Mouse (Mus musculus) kidney, embryonic 15.5 days (tissue): Measurements from ENCODE around the gene Mrps34. TPM values are rescaled to one million over a fixed set of nuclear protein-coding genes. Genes with fewer than 3 reads are reported as not detected.

Experiments
- ATAC-seq: fragments of 200-750 bp; cut with Nextera tagmentation; replicated peaks from 2 replicates; pipeline ENCODE4 v1.8.0; 2017; ENCODE audit warnings: moderate TSS enrichment; ENCODE audit not compliant: low FRiP score
- H3K27ac ChIP-seq: fragments of 300-500 bp; sonication (generic); 2 replicates; pipeline ENCODE4 v1.5.1; 2015; ENCODE audit warnings: mild to moderate bottlenecking, inconsistent platforms
- H3K27me3 ChIP-seq: fragments of 300-500 bp; sonication (generic); 2 replicates; pipeline ENCODE4 v1.6.1; 2015; ENCODE audit warnings: inconsistent platforms
- H3K36me3 ChIP-seq: fragments of 300-500 bp; sonication (generic); 2 replicates; pipeline ENCODE4 v1.6.1; 2015; ENCODE audit warnings: inconsistent platforms
- H3K4me1 ChIP-seq: fragments of 300-500 bp; sonication (generic); 2 replicates; pipeline ENCODE4 v1.6.1; 2015; ENCODE audit warnings: inconsistent platforms
- H3K4me2 ChIP-seq: fragments of 300-500 bp; sonication (generic); 2 replicates; pipeline ENCODE4 v1.6.1; 2015; ENCODE audit warnings: moderate library complexity, mild to moderate bottlenecking, inconsistent platforms
- H3K4me3 ChIP-seq: fragments of 300-500 bp; sonication (generic); replicated peaks from 2 replicates; pipeline ENCODE4 v1.5.1; 2015; ENCODE audit warnings: mild to moderate bottlenecking, inconsistent platforms
- H3K9ac ChIP-seq: fragments of 300-500 bp; sonication (generic); 2 replicates; pipeline ENCODE4 v1.6.1; 2015; ENCODE audit warnings: mild to moderate bottlenecking, inconsistent platforms
- H3K9me3 ChIP-seq: fragments of 300-500 bp; sonication (generic); replicated peaks from 2 replicates; pipeline ENCODE4 v1.6.1; 2016; ENCODE audit warnings: inconsistent platforms
- WGBS: fragments of 180-500 bp; shearing (Covaris S2); methylation state at CpG from one replicate; pipeline ENCODE4 v1.1.7; 2015; ENCODE audit warnings: mixed read lengths; 5-methylcytosine and 5-hydroxymethylcytosine counted together
- polyA plus RNA-seq: library from polyadenylated mRNA; unstranded; fragments of >200 nt; fragmentation: Nextera tagmentation; extraction: Ambion mirVana; gene quantifications from 2 replicates; pipeline ENCODE4 v1.2.1, GENCODE M21; 2015

Gene Mrps34
- polyA plus RNA-seq, 1 experiment from 2014 or later = 105 TPM

DNA sequence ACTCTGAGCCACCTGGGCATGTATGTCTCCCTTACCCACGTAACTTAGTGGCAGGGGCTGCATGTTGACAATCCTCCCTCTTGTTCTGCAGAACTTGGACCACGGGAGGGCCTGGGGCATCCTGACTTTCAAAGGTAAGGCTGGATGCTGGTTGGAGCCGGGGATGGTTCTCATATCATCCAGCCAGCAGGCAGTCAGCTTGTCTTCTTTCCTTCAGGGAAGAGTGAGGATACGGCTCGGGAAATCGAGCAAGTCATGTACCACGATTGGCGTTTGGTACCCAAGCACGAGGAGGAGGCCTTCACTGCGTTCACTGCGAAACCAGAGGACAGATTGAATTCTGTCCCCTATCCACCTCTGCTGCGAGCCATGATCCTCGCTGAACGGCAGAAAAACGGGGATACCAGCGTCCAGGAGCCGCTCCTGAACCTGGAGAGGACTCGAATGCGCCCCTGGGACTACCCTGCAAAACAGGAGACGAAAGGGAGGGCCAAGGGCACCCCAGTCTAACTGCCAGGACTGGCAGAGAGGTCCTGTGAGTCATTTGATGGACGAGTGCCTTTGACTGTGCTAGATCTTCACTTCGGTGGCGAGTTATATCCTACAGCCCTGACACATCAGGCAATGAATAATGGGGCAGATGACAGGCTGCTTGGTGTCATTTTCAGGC is 790 bp downstream of the Mrps34 start:
- WGBS = 9% methylated on average over 23 of the region's 23 CpGs
- Histone ChIP-seq H3K9ac (peak overlapping the region; percentile 92), H3K4me3 (peak overlapping the region; percentile 77), H3K27ac (peak overlapping the region; percentile 91), H3K27me3 (no peaks in the 10 kb centered on the region), H3K36me3 (peaks cover 67% of the 10 kb centered on the region), H3K4me2 (peak overlapping the region; percentile 97), H3K9me3 (no peaks in the 10 kb centered on the region), H3K4me1 (peaks cover 41% of the 10 kb centered on the region)
- ATAC-seq = peak; percentile 15

DNA sequence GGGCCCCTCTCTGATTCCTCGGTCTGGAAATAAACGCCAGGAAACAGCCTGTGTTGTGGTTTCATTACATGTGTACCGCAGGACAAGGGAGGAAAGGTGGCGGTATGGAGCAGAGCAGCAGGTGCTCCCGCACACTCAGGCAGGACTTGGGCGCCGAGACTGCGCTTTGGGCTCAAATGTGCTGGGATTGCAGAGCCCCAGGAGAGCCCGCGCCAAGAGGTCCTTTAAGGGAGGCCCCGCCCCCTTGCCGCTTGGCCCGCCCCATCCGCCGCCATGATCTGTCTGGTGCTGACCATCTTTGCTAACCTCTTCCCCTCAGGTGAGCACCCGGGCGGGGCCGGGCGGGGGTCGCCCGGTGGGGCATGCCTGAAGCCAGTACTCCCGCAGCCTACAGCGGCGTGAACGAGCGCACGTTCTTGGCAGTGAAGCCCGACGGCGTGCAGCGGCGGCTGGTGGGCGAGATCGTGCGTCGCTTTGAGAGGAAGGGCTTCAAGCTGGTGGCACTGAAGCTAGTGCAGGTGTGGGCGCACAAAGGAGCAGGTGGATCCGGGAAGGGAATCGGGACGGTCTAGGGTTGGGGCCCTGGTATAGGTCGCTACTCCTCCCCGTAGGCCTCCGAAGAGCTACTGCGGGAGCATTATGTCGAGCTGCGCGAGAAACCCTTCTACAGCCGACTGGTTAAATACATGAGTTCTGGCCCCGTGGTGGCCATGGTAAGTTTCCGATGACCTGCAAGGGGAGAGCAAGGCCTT is 1.5 kb downstream of the Mrps34 start, which contains the start of gene Nme3:
Gene Nme3 (plus strand): TSS at position 260 of the 752 bp plus-strand sequence.
- ATAC-seq = peak; percentile 82
- H3K4me3 ChIP-seq = peak within 1 kb of the TSS; percentile 77
- H3K27ac ChIP-seq = peak within 1 kb of the TSS; percentile 91
- peak within 1 kb of the TSS; percentile 97 for H3K4me2 ChIP-seq
- WGBS = 1% methylated on average over 50 of the region's 50 CpGs
- peaks cover 67% of the 10 kb centered on the region for H3K36me3 ChIP-seq
- H3K9me3 ChIP-seq = no peaks in the 10 kb centered on the region
- H3K27me3 ChIP-seq = no peaks in the 10 kb centered on the region
- H3K4me1 ChIP-seq = peaks cover 41% of the 10 kb centered on the region
- H3K9ac ChIP-seq = peak within 1 kb of the TSS; percentile 92

DNA sequence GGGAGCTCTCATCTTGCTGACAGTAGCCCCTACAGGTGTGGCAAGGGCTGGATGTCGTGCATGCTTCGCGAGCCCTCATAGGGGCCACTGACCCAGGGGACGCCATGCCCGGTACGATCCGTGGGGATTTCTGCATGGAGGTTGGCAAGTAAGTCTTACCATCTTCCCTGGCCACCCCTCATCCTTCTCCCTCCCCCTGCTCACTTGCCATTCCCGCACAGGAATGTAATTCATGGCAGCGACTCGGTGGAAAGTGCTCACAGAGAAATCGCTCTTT is 2.0 kb downstream of the Mrps34 start:
- peak overlapping the region; percentile 92 for H3K9ac ChIP-seq
- no peak for ATAC-seq
- no peaks in the 10 kb centered on the region for H3K27me3 ChIP-seq
- H3K4me1 ChIP-seq = peaks cover 41% of the 10 kb centered on the region
- H3K27ac ChIP-seq = peak overlapping the region; percentile 91; the same call in 1 of the 2 replicates
- H3K9me3 ChIP-seq = no peaks in the 10 kb centered on the region
- WGBS = 31% methylated on average over 11 of the region's 11 CpGs
- H3K4me2 ChIP-seq = peak overlapping the region; percentile 97
- H3K4me3 ChIP-seq = peak overlapping the region; percentile 77
- H3K36me3 ChIP-seq = peaks cover 67% of the 10 kb centered on the region

DNA sequence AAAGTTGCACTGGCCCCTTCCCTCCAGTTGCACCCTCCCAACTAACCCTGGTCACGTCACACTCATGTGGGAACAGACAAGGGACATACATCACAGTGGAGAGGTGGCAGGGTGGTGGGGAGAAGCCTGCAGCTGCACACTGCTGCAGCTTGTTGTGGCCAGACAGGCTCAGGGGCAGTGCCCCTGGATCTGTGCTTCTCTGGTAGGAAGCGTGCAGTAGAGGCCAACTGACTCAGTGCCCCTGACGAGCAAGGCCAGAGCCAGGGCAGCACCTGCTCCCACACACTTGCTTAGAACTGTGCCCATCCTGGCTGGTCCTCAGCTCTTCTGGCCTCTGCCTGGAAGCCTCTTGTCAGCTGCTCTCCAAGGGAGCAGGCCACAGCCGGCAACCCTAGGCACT is 2.7 kb downstream of the Mrps34 start:
- no peaks in the 10 kb centered on the region for H3K9me3 ChIP-seq
- H3K9ac ChIP-seq = peak overlapping the region; percentile 92; the same call in 1 of the 2 replicates
- no peak overlapping the region for H3K27ac ChIP-seq
- peaks cover 67% of the 10 kb centered on the region for H3K36me3 ChIP-seq
- 74% methylated on average over 4 of the region's 4 CpGs for WGBS
- peak overlapping the region; percentile 77 for H3K4me3 ChIP-seq
- no peak for ATAC-seq
- H3K4me2 ChIP-seq = peak overlapping the region; percentile 97; the same call in 1 of the 2 replicates
- no peaks in the 10 kb centered on the region for H3K27me3 ChIP-seq
- peaks cover 41% of the 10 kb centered on the region for H3K4me1 ChIP-seq

DNA sequence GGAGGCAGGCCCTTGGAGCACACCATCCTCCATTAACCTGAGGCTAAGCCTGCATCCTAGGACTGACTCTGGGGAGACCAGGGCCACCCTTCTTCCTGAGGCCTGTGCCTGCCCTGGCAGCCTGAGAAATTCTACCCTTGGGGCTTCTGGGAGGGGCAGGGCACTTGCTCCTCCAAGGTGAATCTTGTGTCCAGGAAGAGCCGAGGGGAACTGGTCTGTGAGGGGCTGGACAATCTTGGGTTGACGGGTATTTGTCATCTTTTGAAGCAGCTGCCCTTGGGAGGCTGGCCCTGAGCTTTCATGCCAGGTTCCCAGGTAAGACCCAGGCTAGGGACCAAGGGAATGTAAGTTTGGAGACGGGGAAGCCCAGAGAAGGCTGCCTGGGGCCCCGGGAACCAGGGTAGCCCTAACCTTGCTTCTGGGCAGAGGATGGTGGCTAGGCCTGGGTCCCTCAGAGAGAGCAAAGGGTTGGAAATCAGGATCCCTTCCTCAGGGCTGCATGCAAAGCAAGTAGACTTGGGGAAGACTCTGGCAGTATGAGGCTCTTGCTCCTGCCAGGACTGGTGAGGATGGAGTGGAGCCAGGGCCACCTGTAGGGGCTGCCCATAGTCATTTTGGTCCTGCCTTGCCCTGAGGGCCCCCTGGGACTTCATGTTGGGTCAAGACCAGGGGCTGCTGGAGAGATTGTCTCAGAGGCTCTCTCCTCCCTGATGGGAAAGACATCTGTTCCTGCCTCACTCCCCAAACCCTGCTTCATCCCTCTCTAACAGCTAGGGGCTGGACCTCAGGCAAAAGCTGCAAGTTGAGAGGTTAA is 3.3 kb downstream of the Mrps34 start:
- Histone ChIP-seq H3K27ac (no peak overlapping the region), H3K36me3 (peaks cover 67% of the 10 kb centered on the region), H3K9ac (0 out of 2 replicates have a peak overlapping the region, but pooled peaks have one; percentile 92), H3K4me2 (0 out of 2 replicates have a peak overlapping the region, but pooled peaks have one; percentile 97), H3K4me1 (peaks cover 41% of the 10 kb centered on the region), H3K9me3 (no peaks in the 10 kb centered on the region), H3K4me3 (peak overlapping the region; percentile 77; the same call in 1 of the 2 replicates), H3K27me3 (no peaks in the 10 kb centered on the region)
- ATAC-seq = no peak
- WGBS = 80% methylated on average over 4 of the region's 4 CpGs

DNA sequence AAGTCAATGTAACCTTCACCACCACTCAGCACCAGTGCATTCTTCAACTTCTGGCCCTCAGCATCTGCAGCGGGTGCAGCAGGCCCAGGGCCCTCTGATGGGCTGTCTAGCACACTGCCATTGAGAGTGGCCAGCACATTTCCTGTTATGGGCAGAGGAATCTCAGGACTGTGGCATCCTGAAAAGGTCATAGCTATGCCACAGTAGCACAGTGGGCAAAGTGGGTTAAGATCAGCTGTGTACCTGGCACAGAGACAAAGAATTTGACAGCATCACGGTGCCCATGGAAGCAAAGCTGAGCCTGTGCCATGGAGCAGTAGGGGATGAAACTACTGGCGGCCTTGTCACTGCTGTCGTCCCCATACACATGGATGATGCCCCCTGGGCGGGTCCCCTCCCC is 4.2 kb downstream of the Mrps34 start:
- Histone ChIP-seq H3K9me3 (no peaks in the 10 kb centered on the region), H3K4me2 (no peak overlapping the region), H3K27ac (no peak overlapping the region), H3K27me3 (no peaks in the 10 kb centered on the region), H3K4me3 (no peak overlapping the region), H3K9ac (no peak overlapping the region), H3K36me3 (peaks cover 68% of the 10 kb centered on the region), H3K4me1 (peaks cover 32% of the 10 kb centered on the region)
- ATAC-seq = no peak
- WGBS = 82% methylated on average over 5 of the region's 5 CpGs

DNA sequence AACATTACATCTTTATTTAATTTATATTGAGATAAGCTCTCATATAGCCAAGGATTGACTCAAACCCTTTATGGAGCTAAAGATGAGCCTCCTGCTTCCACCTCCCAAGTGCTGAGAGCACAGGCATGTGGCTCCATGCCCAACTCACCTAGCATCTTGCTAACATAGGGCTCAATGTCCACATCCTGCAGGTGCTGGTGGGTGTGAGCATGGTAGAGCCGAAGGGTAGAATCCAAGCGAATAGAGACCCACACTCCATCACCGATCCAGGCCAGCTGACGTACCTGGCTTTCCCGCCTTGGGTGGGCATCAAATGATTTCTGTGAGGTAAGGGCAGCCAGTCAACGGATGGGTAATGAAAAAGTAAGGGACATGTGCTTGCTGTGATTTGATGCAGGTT is 5.1 kb downstream of the Mrps34 start:
- H3K4me2 ChIP-seq = no peak overlapping the region
- H3K9me3 ChIP-seq = no peaks in the 10 kb centered on the region
- no peak overlapping the region for H3K9ac ChIP-seq
- peaks cover 77% of the 10 kb centered on the region for H3K36me3 ChIP-seq
- ATAC-seq = no peak
- H3K4me3 ChIP-seq = no peak overlapping the region
- no peaks in the 10 kb centered on the region for H3K27me3 ChIP-seq
- WGBS = 94% methylated on average over 6 of the region's 6 CpGs
- peaks cover 29% of the 10 kb centered on the region for H3K4me1 ChIP-seq
- no peak overlapping the region for H3K27ac ChIP-seq

DNA sequence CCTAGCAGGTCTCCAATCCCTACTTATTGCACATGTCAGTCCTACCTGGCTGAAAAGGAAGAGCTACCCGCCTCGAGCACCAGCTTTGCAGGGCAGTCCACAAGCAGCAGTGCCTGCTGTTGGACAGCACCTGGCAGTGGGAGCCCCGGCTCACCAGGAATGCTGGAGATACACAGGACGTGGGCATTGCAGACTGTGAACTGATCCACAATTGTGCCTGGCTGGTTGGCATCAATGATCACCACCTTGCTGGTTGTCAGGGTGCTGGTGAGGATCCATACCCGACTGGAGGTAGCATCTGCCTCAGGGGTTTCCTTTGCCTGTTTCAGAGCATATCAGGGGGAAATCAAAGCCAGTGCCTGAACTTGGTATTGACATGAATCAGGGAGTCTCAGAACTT is 7.2 kb downstream of the Mrps34 start:
- 91% methylated on average over 5 of the region's 5 CpGs for WGBS
- H3K4me2 ChIP-seq = no peak overlapping the region
- H3K27me3 ChIP-seq = no peaks in the 10 kb centered on the region
- H3K9me3 ChIP-seq = no peaks in the 10 kb centered on the region
- no peak overlapping the region for H3K27ac ChIP-seq
- no peak overlapping the region for H3K4me3 ChIP-seq
- no peak overlapping the region for H3K9ac ChIP-seq
- ATAC-seq = no peak
- peaks cover 12% of the 10 kb centered on the region for H3K4me1 ChIP-seq
- peaks cover 98% of the 10 kb centered on the region for H3K36me3 ChIP-seq

DNA sequence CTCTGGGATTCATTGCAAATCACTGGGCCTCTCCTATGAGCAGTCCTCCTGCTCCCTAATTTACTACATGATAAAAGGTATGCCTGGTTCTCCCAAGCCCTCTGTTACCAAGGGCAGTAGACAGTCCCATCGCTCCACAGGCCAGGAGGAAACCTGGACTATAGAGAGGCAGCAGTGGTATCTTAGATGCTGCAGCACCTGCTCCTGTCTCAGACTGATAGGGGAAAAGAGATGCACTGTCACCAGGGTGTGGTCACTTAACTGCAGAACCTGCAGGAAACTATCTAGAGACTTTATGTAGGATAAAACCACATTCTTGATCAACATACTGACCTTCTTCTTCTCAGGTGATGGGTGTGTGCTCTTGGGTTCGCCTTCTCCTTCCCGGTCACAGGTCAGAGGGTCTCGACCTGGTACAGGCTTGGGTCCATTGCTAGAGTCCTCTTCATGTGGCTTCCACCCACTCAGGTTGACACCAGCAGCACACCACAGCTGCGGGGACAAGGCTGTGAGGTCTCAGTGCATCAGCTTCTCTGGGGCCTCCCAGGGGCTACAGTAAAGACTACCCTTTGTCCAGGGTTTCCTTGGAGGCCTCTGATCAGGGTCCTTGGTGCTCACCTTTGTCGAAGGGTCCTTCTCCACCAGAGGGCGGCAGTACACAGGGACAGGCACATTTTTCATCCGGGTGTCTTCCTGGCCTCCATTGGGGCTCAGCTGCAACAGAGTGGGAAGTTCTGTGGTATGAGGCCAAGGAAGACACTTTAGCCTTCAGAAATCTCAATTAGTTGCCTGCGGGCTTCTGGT is 8.0 kb downstream of the Mrps34 start:
- H3K4me1 ChIP-seq = peaks cover 4% of the 10 kb centered on the region
- H3K27me3 ChIP-seq = no peaks in the 10 kb centered on the region
- peaks cover 100% of the 10 kb centered on the region for H3K36me3 ChIP-seq
- H3K4me2 ChIP-seq = no peak overlapping the region
- no peak overlapping the region for H3K4me3 ChIP-seq
- no peak overlapping the region for H3K9ac ChIP-seq
- 68% methylated on average over 9 of the region's 9 CpGs for WGBS
- H3K9me3 ChIP-seq = no peaks in the 10 kb centered on the region
- H3K27ac ChIP-seq = no peak overlapping the region
- ATAC-seq = no peak; the same call in 1 of the 2 replicates

DNA sequence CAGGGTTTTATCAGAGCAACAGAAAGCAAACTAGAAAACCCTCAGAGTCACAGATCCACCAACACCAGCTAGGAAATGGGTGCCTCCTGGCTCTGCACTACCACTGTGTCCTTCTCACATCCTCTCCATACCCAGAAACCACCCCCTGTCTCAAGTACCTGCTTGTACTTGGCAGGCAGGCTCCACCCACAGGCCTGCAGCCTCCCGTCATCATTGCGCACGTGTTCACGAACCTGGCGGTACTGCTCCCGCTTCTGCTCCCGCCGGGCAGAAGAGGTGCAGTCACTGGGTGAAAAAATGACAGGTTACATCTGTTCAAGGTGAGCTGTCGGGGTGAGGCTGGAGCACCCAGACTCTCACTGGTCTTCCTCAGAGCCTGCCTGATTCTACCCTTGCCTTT is 8.9 kb downstream of the Mrps34 start:
- H3K9ac ChIP-seq = no peak overlapping the region
- peaks cover 100% of the 10 kb centered on the region for H3K36me3 ChIP-seq
- ATAC-seq = no peak
- H3K27me3 ChIP-seq = no peaks in the 10 kb centered on the region
- H3K9me3 ChIP-seq = no peaks in the 10 kb centered on the region
- no peak overlapping the region for H3K4me3 ChIP-seq
- no peak overlapping the region for H3K4me2 ChIP-seq
- no peak overlapping the region for H3K27ac ChIP-seq
- WGBS = 89% methylated on average over 9 of the region's 9 CpGs
- no peaks in the 10 kb centered on the region for H3K4me1 ChIP-seq

DNA sequence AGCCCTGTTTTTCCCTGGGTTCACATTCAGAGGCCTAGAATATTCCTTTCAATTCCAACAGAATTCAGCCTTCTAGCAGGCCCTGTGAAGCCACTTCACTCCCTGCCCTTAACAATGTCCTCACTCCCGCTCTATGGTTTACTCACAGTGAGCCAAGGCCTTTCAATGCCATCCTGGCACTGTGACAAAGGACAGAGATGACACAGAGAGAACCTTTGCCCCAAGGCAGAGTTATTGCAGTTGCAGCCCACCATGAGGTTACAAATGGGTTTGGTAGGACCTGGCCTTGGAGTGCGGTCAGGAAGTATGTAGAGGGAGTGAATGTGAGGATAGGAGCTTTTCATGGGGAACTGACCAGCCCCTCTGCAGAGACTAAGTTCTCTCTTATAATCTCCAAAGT is 12.7 kb downstream of the Mrps34 start:
- no peak overlapping the region for H3K4me3 ChIP-seq
- H3K9me3 ChIP-seq = no peaks in the 10 kb centered on the region
- no peak overlapping the region for H3K9ac ChIP-seq
- no peak overlapping the region for H3K4me2 ChIP-seq
- no peaks in the 10 kb centered on the region for H3K4me1 ChIP-seq
- WGBS = 94% methylated on average over 2 of the region's 2 CpGs
- H3K27me3 ChIP-seq = no peaks in the 10 kb centered on the region
- H3K27ac ChIP-seq = no peak overlapping the region
- no peak for ATAC-seq
- peaks cover 100% of the 10 kb centered on the region for H3K36me3 ChIP-seq
